Mouse (Mus musculus) megakaryocyte, embryonic 14.5 days (primary cell): ENCODE data around the gene Olfr1511.
"Not testable (repeated sequence)": the region's sequence is repeated elsewhere in the genome, so short reads cannot be mapped to it uniquely, and the experiment has no call there.

Source experiments
- FLI1 ChIP-seq: IDR thresholded peaks from 2 replicates; pipeline ENCODE4 v1.6.1; 2012; ENCODE audit warnings: low read length, inconsistent platforms, mixed read lengths
- GATA1 ChIP-seq: IDR thresholded peaks from 3 replicates; pipeline ENCODE4 v1.6.1; 2012; ENCODE audit warnings: mixed read lengths, low read length, inconsistent platforms, borderline replicate concordance

- TF ChIP-seq GATA1, FLI1: not testable (repeated sequence)
Observed at GRCm38 (mm10) chr14:52410142-52410919, 13.2 kb upstream of the Olfr1511 start.
